Mouse (Mus musculus) hindbrain, postnatal 0 days (tissue): ENCODE measurements at regions not wholly inside any gene's neighbourhood (a gene's known extent, or its start where the extent isn't known, plus 50 kb on each side); places are given as distances from the start of the nearest gene placed in this dataset.

Experiments
- ATAC-seq: fragments of 200-750 bp; cut with Nextera tagmentation; 2 replicates; pipeline ENCODE4 v1.8.0; 2017; ENCODE audit warnings: mild to moderate bottlenecking, moderate TSS enrichment, moderate library complexity
- DNase-seq: peaks from one replicate; pipeline ENCODE4 v3.0.0-alpha.2; 2015; ENCODE audit warnings: low spot score
- H3K27ac ChIP-seq: fragments of 300-500 bp; sonication (generic); 2 replicates; pipeline ENCODE4 v1.5.1; 2014; ENCODE audit warnings: mild to moderate bottlenecking
- H3K27me3 ChIP-seq: fragments of 300-500 bp; sonication (generic); 2 replicates; pipeline ENCODE4 v1.6.1; 2014; ENCODE audit warnings: low read length, mixed read lengths; ENCODE audit not compliant: insufficient read depth
- H3K36me3 ChIP-seq: fragments of 300-500 bp; sonication (generic); 2 replicates; pipeline ENCODE4 v1.6.1; 2014; ENCODE audit warnings: low read length, mixed read lengths; ENCODE audit not compliant: insufficient read depth
- H3K4me1 ChIP-seq: fragments of 300-500 bp; sonication (generic); 2 replicates; pipeline ENCODE4 v1.6.1; 2014; ENCODE audit warnings: antibody characterized with exemption, low read length, mixed read lengths; ENCODE audit not compliant: insufficient read depth
- H3K4me2 ChIP-seq: fragments of 300-500 bp; sonication (generic); 2 replicates; pipeline ENCODE4 v1.6.1; 2014; ENCODE audit warnings: low read depth, mild to moderate bottlenecking, low read length, moderate library complexity, mixed read lengths
- H3K4me3 ChIP-seq: fragments of 300-500 bp; sonication (generic); 2 replicates; pipeline ENCODE4 v1.5.1; 2014; ENCODE audit warnings: low read length
- H3K9ac ChIP-seq: fragments of 300-500 bp; sonication (generic); replicated peaks from 2 replicates; pipeline ENCODE4 v1.6.1; 2014; ENCODE audit warnings: mild to moderate bottlenecking, low read length, moderate library complexity, mixed read lengths
- H3K9me3 ChIP-seq: fragments of 300-500 bp; sonication (generic); 2 replicates; pipeline ENCODE4 v1.6.1; 2016; ENCODE audit warnings: low read length, mixed read lengths
- CTCF ChIP-seq: IDR thresholded peaks from 2 replicates; pipeline ENCODE4 v1.5.1; 2016; ENCODE audit warnings: antibody characterized with exemption, control low read depth, low read depth
- WGBS: fragments of 180-500 bp; shearing (Covaris S2); extraction: QIAGEN DNeasy Blood & Tissue Kit; methylation state at CpG from one replicate; pipeline ENCODE4 v1.1.7; 2014; 5-methylcytosine and 5-hydroxymethylcytosine counted together

DNA sequence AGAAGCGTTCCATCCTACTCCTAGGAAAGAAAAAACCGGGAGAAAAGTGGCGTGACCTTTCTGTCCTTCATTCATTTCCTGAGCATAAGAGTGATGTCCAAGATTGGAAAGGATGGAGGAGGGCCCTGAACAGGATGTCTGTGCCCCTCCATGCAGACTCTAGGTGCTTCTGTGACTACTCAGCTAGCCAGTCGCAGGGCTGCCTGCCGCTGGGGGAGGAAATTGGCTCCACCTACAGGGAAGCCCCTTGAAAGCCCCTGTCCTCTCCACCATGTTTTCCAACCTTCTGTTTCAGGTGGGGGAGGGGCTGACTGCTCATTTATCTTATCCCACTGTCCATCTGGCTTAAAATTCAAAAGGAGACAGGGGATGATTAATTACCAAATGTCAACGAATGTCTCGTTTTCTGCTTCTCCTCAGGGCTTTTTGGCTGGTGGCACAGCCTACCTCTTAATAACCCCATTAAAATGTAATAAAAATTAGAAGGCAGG is 151.2 kb downstream of the Tgfb2 start:
- no peak for ATAC-seq
- Histone ChIP-seq H3K9me3 (no peaks in the 10 kb centered on the region), H3K4me1 (no peaks in the 10 kb centered on the region; the same call in 1 of the 2 replicates), H3K27me3 (no peaks in the 10 kb centered on the region), H3K4me2 (no peak overlapping the region), H3K9ac (no peak overlapping the region), H3K27ac (no peak overlapping the region), H3K36me3 (no peaks in the 10 kb centered on the region), H3K4me3 (no peak overlapping the region)
- 60% methylated on average over 7 of the region's 7 CpGs for WGBS
- DNase-seq = peak; percentile 29
- TF ChIP-seq CTCF = no peak

DNA sequence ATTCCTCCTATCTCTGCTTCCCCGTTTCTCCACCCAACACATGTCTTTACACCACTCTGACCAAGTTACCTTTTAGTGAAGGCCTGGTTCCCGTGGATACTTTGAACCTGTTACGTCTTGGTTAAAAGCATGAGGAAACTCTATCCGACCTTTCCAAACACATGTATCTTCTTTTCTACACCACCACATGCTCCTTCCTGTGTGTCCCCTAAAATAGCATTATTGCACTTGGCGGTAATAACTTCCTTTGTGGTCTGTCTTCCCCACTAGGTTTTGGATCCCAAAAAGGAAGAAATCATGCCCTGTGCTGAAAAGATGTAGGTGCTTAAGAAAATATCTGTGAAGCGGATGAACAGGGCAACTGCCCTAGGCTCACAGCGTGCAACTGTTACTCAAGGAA is 153.1 kb downstream of the Tgfb2 start:
- ATAC-seq (no peak), DNase-seq (no peak)
- no peak for TF ChIP-seq CTCF
- Histone ChIP-seq H3K27me3 (no peaks in the 10 kb centered on the region), H3K4me3 (no peak overlapping the region), H3K4me1 (no peaks in the 10 kb centered on the region; the same call in 1 of the 2 replicates), H3K9me3 (no peaks in the 10 kb centered on the region), H3K36me3 (no peaks in the 10 kb centered on the region), H3K9ac (no peak overlapping the region), H3K27ac (no peak overlapping the region), H3K4me2 (no peak overlapping the region)
- WGBS = 96% methylated on average over 7 of the region's 7 CpGs

DNA sequence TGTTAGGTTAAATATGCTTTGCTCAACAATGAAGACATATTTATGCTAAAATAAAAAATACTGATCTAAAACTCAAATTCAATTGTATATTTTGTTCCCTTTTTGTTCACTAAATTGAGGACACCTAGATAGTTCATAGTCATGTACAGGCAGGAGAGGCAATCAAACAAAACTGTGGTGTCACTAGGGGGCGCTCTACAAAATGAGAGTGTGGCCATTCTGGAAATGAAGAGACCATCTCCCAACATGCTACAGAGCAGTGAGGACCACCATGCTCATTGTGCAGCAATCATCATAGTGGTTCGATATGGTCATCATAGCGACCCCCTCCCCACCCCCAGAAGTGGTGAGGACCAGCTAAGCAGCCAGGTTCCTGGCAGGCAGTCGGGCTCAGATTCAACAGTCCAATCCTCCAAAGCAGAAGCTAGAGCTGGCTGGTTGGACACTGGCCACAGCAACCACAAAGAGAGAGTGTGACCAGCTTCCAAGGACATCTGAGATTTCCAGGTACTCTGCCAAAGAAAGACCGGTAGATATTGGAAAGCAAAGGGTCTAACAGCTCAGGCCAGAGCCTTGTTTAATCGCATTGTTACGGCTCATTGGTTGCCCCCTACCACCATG is 155.4 kb downstream of the Tgfb2 start:
- WGBS = 59% methylated on average over 7 of the region's 7 CpGs
- no peak overlapping the region for H3K4me2 ChIP-seq
- ATAC-seq (peak; percentile 38; the same call in 1 of the 2 replicates), DNase-seq (peak; percentile 64)
- no peaks in the 10 kb centered on the region; the same call in 1 of the 2 replicates for H3K4me1 ChIP-seq
- H3K9me3 ChIP-seq = no peaks in the 10 kb centered on the region
- no peak overlapping the region for H3K9ac ChIP-seq
- H3K27me3 ChIP-seq = no peaks in the 10 kb centered on the region
- no peak overlapping the region for H3K27ac ChIP-seq
- peak; percentile 60 for TF ChIP-seq CTCF
- H3K4me3 ChIP-seq = no peak overlapping the region
- H3K36me3 ChIP-seq = no peaks in the 10 kb centered on the region

GRCm38 (mm10) chr1:186549207-186549606 is 156.6 kb downstream of the Tgfb2 start:
- Histone ChIP-seq H3K4me3 (no peak overlapping the region), H3K4me1 (no peaks in the 10 kb centered on the region), H3K27ac (no peak overlapping the region), H3K9ac (no peak overlapping the region), H3K36me3 (no peaks in the 10 kb centered on the region), H3K9me3 (no peaks in the 10 kb centered on the region), H3K4me2 (no peak overlapping the region), H3K27me3 (no peaks in the 10 kb centered on the region)
- no peak for DNase-seq
- ATAC-seq = no peak
- WGBS = 94% methylated on average over 12 of the region's 12 CpGs
- no peak for TF ChIP-seq CTCF

GRCm38 (mm10) chr1:186546386-186547185 is 159.2 kb downstream of the Tgfb2 start:
- TF ChIP-seq CTCF = no peak
- no peaks in the 10 kb centered on the region for H3K4me1 ChIP-seq
- H3K36me3 ChIP-seq = no peaks in the 10 kb centered on the region
- no peak overlapping the region for H3K27ac ChIP-seq
- no peak overlapping the region for H3K4me3 ChIP-seq
- DNase-seq (peak; percentile 48), ATAC-seq (no peak)
- H3K27me3 ChIP-seq = no peaks in the 10 kb centered on the region
- 38% methylated on average over 22 of the region's 22 CpGs for WGBS
- no peaks in the 10 kb centered on the region for H3K9me3 ChIP-seq
- no peak overlapping the region for H3K9ac ChIP-seq
- H3K4me2 ChIP-seq = peak overlapping the region; percentile 40

DNA sequence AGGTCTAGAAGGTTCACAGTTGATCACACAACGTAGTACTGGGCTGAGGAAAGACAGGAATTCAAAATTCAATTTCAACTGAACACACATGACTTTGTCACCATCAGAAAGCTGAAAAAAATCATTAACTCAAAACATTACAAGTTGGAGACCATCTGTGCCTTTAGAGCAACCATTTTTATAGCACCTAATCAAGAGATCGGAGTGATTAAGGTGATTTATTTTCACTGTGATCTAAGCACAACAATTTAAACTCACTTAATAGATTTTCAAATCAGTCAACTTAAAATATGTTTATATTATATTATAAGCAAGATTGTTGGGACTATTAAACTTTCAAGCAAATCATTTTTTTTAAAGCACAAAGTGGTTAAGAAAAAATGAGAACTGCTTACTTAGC is 165.7 kb downstream of the Tgfb2 start:
- no peak overlapping the region for H3K4me3 ChIP-seq
- H3K27ac ChIP-seq = no peak overlapping the region
- no peak overlapping the region for H3K4me2 ChIP-seq
- no peak for TF ChIP-seq CTCF
- no peaks in the 10 kb centered on the region for H3K4me1 ChIP-seq
- no peaks in the 10 kb centered on the region for H3K9me3 ChIP-seq
- 90% methylated on average over 2 of the region's 2 CpGs for WGBS
- no peak for ATAC-seq
- H3K27me3 ChIP-seq = no peaks in the 10 kb centered on the region
- no peak for DNase-seq
- no peak overlapping the region for H3K9ac ChIP-seq
- no peaks in the 10 kb centered on the region for H3K36me3 ChIP-seq

DNA sequence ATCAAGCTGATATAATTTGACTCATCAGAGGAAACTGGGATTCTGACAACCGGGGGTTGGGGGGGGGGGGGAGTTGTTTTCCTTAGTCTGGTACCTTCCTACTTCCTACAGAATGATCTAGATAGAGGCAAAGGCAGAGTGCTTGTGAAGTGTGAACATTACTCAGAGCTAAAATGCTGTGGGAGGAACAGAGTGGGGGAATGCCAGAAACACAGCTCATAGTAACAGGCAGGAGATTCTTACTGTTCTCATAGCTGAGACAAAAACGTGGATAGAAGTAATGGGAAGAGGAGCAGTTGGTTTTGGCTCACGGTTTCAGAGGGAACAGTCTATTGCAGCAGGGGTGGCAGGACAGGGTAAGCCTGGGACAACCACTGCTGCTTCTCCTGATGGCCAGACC is 167.6 kb downstream of the Tgfb2 start:
- DNase-seq = no peak
- H3K36me3 ChIP-seq = no peaks in the 10 kb centered on the region
- ATAC-seq = no peak
- H3K27ac ChIP-seq = no peak overlapping the region
- TF ChIP-seq CTCF = no peak
- H3K4me3 ChIP-seq = no peak overlapping the region
- H3K4me2 ChIP-seq = no peak overlapping the region
- WGBS = 81% methylated on average over 3 of the region's 3 CpGs
- no peaks in the 10 kb centered on the region for H3K4me1 ChIP-seq
- no peaks in the 10 kb centered on the region for H3K9me3 ChIP-seq
- H3K9ac ChIP-seq = no peak overlapping the region
- no peaks in the 10 kb centered on the region for H3K27me3 ChIP-seq
